Comparison of ENCODE assay signal across 9 mouse cellular contexts in the genomic region with DNA sequence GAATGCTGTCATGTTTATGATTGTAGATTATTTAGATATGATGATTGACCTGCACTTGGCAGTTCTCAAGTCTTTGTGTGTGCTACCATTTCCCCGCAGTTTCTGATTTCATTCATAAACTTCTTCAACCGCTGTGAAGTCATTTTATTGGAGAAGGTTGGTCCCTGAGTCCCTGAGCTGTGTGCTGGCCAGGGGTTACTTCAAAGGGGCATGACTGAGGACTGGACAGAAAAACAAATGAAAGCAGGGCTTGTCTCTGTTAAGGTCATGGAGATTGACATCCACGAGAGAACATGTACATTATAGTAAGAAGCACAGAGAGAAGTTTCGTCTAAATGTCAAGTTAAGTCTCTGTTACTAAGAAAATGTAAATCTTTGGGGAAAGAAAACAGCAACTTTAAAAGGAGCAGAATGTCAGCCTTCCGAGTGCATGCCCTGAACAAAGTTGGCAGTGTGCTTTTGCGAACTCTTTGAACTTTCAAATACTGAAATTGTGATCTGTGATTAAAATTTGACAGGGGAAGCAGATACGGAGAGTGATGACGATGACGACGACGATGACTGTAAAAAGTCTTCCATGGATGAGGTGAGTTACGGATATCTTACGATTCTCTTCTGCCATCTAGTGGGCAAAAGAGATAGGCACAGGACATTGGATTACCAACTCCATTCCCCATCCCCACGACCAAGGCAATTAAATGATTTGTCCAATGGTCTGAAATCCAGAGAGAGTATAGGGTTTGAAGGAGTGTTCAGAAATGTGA.
DNase-seq lines count a peak whose midpoint lies in the region; ATAC-seq lines count a peak whose summit lies in the region.
"Had no signal": no experiment of that assay in that cellular context is flagged by ENCODE, and none has a peak within 500 bp of the region (broad histone marks: within the 10 kb centered on the region; RNA-seq: fewer than 3 reads in every experiment).

No protein-coding gene starts in this region.

- H3K27ac ChIP-seq in heart, embryonic 11.5 days (ENCODE audit: low read depth, low read length), result no peak overlapping the region
- H3K27ac ChIP-seq in limb, embryonic 10.5 days, result no peak overlapping the region
- H3K27ac ChIP-seq: liver, embryonic 15.5 days had no signal

- H3K27me3 ChIP-seq in heart, embryonic 11.5 days (ENCODE audit: control insufficient read depth, insufficient read depth, low read length), result no peaks in the 10 kb centered on the region
- 0 out of 2 replicates have a peak, but pooled peaks cover 5% of the 10 kb centered on the region for H3K27me3 ChIP-seq in limb, embryonic 10.5 days (ENCODE audit: low read depth, poor library complexity, severe bottlenecking)
- H3K27me3 ChIP-seq: liver, embryonic 15.5 days had no signal

- 12% methylated on average over 14 of the region's 14 CpGs for WGBS in heart, embryonic 11.5 days (ENCODE audit: insufficient replicate concordance)
- WGBS in limb, embryonic 10.5 days, result 14% methylated on average over 14 of the region's 14 CpGs

- 0 out of 2 replicates have a peak overlapping the region, but pooled peaks have one; percentile 17 for H3K4me3 ChIP-seq in heart, embryonic 11.5 days (ENCODE audit: low read depth, low read length)
- peak overlapping the region; percentile 34 for H3K4me3 ChIP-seq in limb, embryonic 10.5 days
- H3K4me3 ChIP-seq: liver, embryonic 15.5 days had no signal

- peak; percentile 67 for ATAC-seq in CD4-positive, CD25-positive, alpha-beta regulatory T cell, adult 4 months
- no peak for ATAC-seq in heart, embryonic 11.5 days (replicated peaks; ENCODE audit: insufficient number of reproducible peaks, low FRiP score, low TSS enrichment)
- ATAC-seq in monocyte, adult 5-6 weeks (replicated peaks; ENCODE audit: insufficient number of reproducible peaks, low FRiP score, low TSS enrichment, poor library complexity, severe bottlenecking), result peak; percentile 59

- H3K4me2 ChIP-seq in heart, embryonic 11.5 days, result peak overlapping the region; percentile 57
- H3K4me2 ChIP-seq: liver, embryonic 15.5 days had no signal

- H3K4me1 ChIP-seq in heart, embryonic 11.5 days (ENCODE audit: control insufficient read depth, insufficient read depth, low read length), result peaks cover 5% of the 10 kb centered on the region; the same call in 1 of the 2 replicates
- 0 out of 2 replicates have a peak, but pooled peaks cover 4% of the 10 kb centered on the region for H3K4me1 ChIP-seq in limb, embryonic 10.5 days
- H3K4me1 ChIP-seq: liver, embryonic 15.5 days had no signal

- H3K36me3 ChIP-seq in heart, embryonic 11.5 days (ENCODE audit: control insufficient read depth, insufficient read depth, low read length), result no peaks in the 10 kb centered on the region
- H3K36me3 ChIP-seq in limb, embryonic 10.5 days, result no peaks in the 10 kb centered on the region
- H3K36me3 ChIP-seq: liver, embryonic 15.5 days had no signal

- peak; percentile 65 for DNase-seq in R1 (ENCODE audit: low read depth, low spot score)
- peak; percentile 87 for DNase-seq in embryo, embryonic 10.5 days (ENCODE audit: low spot score)
- DNase-seq in kidney, adult 8-10 months, result peak; percentile 35 to 36
- peak; percentile 32 for DNase-seq in limb, embryonic 10.5 days (ENCODE audit: low spot score)
- DNase-seq in T-cell, adult 2 months (ENCODE audit: low spot score), result no peak

- H3K9me3 ChIP-seq in heart, embryonic 11.5 days (replicated peaks; ENCODE audit: control insufficient read depth, low read length), result no peaks in the 10 kb centered on the region
- no peaks in the 10 kb centered on the region for H3K9me3 ChIP-seq in limb, embryonic 10.5 days (replicated peaks)
- H3K9me3 ChIP-seq: liver, embryonic 15.5 days had no signal

- H3K9ac ChIP-seq in heart, embryonic 11.5 days (ENCODE audit: low read depth, low read length), result no peak overlapping the region
- H3K9ac ChIP-seq: liver, embryonic 15.5 days had no signal
